Mouse (Mus musculus) spleen, adult 12 weeks (tissue): ENCODE results near the gene Onecut1.

Source experiments
- DNase-seq: peaks from one replicate; pipeline ENCODE4 v3.0.0; 2022; ENCODE audit warnings: low spot score

Onecut1 gene

DNA sequence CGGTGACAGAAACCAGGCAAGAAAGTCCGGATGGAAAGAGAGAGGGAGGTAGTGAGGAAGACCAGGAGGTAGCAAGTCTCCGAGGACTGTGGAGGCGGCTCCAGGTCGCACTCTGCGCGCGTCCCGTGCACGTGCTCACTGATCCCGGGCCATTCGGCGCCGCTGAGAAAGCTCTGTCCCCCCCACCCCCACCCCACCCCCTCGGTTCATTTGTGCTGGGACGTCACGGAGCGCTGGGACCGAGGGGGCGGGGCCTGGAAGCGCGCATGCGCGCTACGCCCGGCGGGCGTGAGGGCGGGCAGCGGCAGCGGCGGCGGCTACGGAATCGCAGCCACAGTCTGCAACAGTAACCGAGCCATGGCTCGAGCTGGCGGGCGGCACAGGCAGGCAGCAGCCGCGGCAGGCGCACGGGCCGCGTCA lies at the start of gene Onecut1:
Gene Onecut1, plus strand, starts transcription at position 361 of the 420 bp plus-strand sequence.
- no peak for DNase-seq

GRCm38 (mm10) chr9:74819736-74820511 lies 41.8 kb upstream of the Onecut1 start:
- DNase-seq: no peak

- DNase-seq: no peak
These were observed 36.6 kb upstream of the Onecut1 start for GRCm38 (mm10) chr9:74825102-74825501.

GRCm38 (mm10) chr9:74829206-74829605 lies 32.5 kb upstream of the Onecut1 start:
- no peak for DNase-seq

DNA sequence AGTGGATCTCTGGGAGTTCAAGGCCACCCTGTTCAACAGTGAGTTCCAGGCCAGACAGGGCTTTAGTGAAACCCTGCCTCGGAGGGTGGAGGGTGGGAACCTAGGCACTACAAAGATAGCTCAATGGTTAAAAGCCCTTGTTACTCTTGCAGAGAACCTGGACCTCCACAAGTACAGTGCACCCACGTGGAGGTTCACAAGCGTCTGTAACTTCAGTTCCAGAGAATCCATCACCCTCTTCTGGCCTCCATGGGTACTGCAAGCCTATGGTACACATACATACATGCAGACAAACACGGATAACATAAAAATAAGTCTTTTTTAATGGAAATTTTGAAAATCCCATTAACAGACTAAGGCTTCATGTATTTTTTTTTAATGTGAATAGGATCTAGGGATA lies 18.8 kb upstream of the Onecut1 start:
- no peak for DNase-seq

- DNase-seq: no peak
These were observed 14.6 kb upstream of the Onecut1 start for GRCm38 (mm10) chr9:74846867-74847830.

DNA sequence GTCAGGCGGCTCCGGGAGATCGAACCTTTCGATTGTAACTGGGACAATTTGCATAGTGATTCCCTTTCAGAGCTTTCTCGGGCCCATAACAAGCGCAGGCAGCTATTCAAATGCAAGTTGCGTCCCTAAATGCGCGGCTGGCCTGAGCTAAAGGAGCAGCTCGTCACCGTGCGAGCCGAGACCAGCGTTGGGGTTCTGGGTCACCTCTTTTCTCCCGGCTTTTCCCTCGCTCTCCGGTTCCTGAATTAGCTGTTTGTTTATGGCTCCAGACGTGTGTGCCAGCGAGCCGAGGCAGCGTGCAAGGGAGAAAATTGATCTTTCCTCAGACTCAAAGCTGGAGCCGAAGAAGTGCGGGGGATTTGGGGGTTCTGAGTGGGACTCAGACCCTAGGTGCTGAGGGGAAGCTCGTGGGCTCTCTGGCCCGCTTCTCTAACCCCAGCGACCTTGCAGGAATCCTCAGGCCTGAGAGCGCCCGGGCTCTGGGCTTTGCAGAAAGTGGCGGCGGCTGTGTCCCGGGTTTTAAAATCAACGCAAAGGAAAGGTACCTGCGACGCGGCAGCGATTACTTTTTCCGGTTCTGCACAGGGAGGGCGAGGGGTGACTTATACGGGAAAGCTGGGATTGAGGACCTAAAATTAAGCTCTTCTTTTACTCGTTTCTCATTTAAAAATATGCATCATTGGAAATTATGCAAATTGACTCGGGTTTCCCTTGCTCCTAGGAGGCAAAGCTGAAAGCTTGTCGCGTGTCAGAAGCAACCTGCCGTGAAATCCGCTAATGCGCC lies 13.1 kb upstream of the Onecut1 start:
- DNase-seq: no peak

GRCm38 (mm10) chr9:74849195-74849978 lies 12.3 kb upstream of the Onecut1 start:
- DNase-seq: no peak

DNA sequence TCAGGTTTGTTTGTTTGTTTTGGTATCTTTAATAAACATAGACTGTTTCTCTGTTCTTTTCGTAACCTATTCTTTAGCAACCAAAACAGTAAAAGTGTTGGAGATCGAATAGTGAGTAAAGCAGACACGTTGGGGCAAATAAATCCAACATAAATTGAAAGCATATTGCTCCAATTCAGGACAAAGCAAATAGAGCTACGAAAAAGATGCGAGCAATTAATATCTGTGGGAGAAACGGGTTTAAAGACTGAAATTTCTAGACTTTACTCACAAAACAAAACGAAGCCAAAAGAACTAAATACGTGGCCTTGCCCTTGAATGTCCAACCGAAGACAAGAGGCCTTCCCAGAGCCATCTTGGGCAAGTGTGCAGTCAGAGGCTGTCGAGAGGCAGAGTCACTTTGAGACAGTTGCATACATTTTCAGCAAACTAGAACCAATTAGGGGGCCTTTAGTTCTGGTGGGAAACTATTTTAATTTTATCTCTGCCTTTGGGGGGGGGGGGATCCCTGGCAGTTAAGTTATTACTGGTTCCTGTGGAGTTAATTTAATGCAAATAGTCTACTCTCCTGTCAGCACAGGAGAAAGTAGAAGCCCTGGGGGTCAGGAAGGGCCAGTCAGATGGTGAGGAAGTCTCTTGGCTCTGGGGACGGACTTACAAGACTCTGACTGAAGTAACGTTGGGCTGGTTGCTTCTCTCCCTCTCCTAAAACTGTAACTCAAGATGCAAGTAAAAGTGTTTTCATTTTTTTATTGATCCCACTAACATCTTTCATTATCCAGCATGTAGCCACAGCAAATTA lies 11.5 kb upstream of the Onecut1 start:
- no peak for DNase-seq

DNA sequence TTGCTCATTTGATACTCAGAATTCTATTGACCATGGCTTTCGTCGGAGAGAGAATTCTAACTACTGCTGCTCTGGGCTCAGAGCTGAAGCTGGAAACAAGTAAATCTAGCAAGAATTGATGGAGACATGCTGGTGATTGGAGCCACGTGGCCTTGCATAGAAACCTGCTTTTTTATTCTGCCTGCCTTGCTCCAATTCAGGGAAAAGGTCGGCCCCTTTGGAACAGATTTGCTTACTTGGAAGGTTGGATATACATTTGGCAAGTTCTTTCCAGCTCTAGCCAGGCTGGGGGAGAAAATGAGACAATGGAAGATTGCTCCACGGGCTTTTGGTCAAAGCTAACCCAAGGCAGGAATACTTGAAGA lies 11.0 kb upstream of the Onecut1 start:
- no peak for DNase-seq

GRCm38 (mm10) chr9:74851601-74852000 lies 10.1 kb upstream of the Onecut1 start:
- no peak for DNase-seq

DNA sequence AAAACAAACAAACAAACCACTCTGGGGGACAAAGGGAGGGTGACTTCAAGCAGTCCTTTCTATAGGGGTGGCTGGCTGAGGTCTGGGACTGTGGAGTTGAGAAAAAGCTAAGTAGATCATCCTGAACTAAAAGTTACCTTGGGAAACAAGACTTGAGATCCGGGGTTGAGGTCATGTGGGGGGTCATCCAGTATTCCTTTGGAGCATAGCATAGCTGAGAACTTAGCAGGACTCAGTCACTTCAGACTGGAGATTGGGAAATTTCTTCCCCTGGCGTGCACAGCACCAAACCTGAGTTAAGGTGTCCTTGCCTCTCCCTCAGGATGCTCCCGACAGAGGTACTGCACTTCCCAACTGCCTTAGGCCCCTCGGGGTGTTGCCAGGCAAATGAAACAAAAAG lies 9.4 kb upstream of the Onecut1 start:
- DNase-seq: no peak

DNA sequence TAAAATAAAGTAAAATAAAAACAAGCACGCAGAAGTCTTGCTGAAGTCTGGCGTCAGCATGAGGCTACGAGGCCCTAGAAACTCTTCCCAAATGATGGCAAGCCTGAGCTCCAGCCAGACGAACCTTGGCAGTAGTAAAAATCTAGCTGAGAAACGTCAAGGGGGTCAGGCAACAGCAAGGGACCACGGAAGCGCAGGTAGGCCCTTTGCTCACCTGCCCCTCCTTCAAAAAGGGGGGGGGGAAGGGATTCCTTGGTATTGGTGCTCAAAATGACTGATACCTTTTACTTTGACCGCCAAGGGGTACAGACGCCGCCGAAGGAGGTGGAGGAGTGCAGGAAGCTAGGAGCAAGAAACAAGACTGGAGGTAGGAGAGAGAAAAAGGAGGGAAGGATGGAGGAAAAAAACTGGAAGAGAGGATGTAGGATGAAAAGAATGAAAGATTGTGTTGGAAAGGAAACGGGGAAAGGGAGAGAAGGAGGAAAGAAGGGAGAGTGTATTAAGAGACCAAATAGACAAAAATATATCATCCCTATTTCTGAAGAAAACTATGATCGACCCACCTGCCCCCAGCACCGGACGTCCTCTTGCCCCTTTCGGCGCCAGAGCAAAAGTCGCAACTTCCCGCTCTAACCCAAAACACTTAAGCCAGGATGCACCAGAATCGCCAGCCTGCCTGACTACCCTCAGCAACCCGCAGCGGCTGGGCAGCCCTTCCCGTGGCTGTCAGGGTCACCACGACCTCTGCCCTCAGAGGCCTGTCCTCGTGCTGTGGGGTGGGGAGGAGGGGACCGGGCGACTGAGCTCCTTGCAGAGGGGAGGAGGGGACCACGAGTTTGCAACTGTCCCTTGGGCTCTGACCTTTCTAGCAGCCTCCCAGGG lies 8.3 kb upstream of the Onecut1 start:
- no peak for DNase-seq

DNA sequence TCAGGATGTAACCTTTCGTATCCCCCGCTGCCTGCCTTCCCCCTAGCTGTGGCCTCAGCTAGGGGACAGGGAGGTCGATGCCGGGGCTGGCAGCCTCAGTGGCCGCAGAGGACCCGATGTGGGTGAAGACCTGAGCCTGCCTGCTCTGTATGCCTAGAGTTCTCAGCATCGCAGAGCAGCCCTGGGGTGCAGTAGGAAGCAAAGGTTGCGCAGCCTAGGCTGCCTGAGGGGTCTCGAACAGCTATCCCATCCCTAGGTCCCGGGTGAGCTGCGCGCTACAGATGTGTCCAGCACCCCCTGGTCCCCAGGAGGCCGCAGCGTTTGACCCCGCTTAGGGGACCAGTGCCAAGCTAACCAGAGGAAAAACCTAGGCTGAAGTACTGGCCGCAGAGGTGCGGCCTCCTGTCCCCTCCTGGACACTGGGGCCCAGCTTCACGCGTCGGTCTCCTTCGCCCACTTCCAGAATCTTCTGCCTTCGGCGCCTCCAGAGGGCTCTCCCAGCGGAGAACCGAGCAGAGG lies 7.6 kb upstream of the Onecut1 start:
- no peak for DNase-seq

DNA sequence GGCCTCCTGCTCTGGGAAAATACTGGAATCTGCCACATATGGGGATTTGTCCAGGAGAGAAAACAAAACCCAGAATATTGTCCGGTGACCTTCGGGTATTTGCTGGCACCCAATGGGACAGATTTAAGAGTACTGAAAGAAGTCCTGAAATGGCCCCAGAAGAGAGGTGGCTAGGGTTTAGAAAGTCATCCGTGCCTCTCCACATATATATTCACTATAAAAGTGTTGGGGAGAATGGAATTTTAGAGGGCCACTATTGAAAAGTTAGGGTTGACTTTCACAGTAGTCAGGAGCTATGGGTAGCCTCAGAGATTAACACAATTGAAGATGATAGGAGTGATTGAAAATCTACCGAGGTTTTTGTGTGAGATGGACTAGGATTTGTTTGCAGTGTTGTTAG lies 6.3 kb upstream of the Onecut1 start:
- no peak for DNase-seq

GRCm38 (mm10) chr9:74856578-74857507 lies 4.9 kb upstream of the Onecut1 start:
- no peak for DNase-seq

DNA sequence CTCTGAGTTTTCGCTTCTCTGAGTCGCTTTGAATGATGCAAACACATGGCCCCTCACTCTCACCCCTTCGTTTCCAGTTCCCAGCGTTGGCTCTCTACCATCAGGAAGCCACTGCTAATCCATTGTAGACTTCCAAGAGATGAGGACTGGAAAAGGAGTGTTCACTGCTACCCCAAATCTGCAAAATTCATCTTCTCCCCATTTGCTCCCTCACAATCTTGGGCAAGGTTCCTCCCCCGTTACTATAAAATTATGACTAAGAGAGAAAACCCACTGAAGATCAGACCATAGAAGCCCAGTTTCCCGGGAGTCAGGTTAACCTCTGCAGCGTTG lies 4.2 kb upstream of the Onecut1 start:
- no peak for DNase-seq

- DNase-seq: no peak
These were observed 3.6 kb upstream of the Onecut1 start for GRCm38 (mm10) chr9:74858111-74858510.
